Mouse (Mus musculus) liver, embryonic 11.5 days (tissue): Measurements from ENCODE around the gene Mybbp1a. TPM values are rescaled to one million over a fixed set of nuclear protein-coding genes. Genes with fewer than 3 reads are reported as not detected.

ENCODE experiments used
- ATAC-seq: fragments of 200-750 bp; cut with Nextera tagmentation; replicated peaks from 2 replicates; pipeline ENCODE4 v1.8.0; 2017; ENCODE audit warnings: moderate number of reproducible peaks, mild to moderate bottlenecking, moderate TSS enrichment, moderate library complexity; ENCODE audit not compliant: low FRiP score
- DNase-seq: peaks from one replicate; pipeline ENCODE4 v3.0.0-alpha.2; 2017; ENCODE audit warnings: low spot score
- H3K27ac ChIP-seq: fragments of 300-500 bp; sonication (generic); 2 replicates; pipeline ENCODE4 v1.5.1; 2014; ENCODE audit warnings: mild to moderate bottlenecking, low read depth, low read length, control low read depth
- H3K27me3 ChIP-seq: fragments of 300-500 bp; sonication (generic); replicated peaks from 2 replicates; pipeline ENCODE4 v1.6.1; 2014; ENCODE audit warnings: low read length, mixed read lengths; ENCODE audit not compliant: control insufficient read depth, insufficient read depth
- H3K36me3 ChIP-seq: fragments of 300-500 bp; sonication (generic); 2 replicates; pipeline ENCODE4 v1.6.1; 2014; ENCODE audit warnings: mild to moderate bottlenecking, low read length, moderate library complexity, mixed read lengths; ENCODE audit not compliant: control insufficient read depth, insufficient read depth
- H3K4me1 ChIP-seq: fragments of 300-500 bp; sonication (generic); replicated peaks from 2 replicates; pipeline ENCODE4 v1.6.1; 2014; ENCODE audit warnings: low read length, mixed read lengths; ENCODE audit not compliant: control insufficient read depth, insufficient read depth
- H3K4me2 ChIP-seq: fragments of 300-500 bp; sonication (generic); 2 replicates; pipeline ENCODE4 v1.6.1; 2014; ENCODE audit warnings: mild to moderate bottlenecking, control low read depth, moderate library complexity
- H3K4me3 ChIP-seq: fragments of 300-500 bp; sonication (generic); 2 replicates; pipeline ENCODE4 v1.5.1; 2014; ENCODE audit warnings: low read depth, low read length, control low read depth
- H3K9ac ChIP-seq: fragments of 300-500 bp; sonication (generic); 2 replicates; pipeline ENCODE4 v1.6.1; 2014; ENCODE audit warnings: low read depth, low read length, control low read depth
- H3K9me3 ChIP-seq: fragments of 300-500 bp; sonication (generic); 2 replicates; pipeline ENCODE4 v1.6.1; 2016; ENCODE audit warnings: low read length, inconsistent platforms, mixed read lengths; ENCODE audit not compliant: control insufficient read depth
- WGBS: fragments of 180-500 bp; shearing (Covaris S2); extraction: QIAGEN DNeasy Blood & Tissue Kit; methylation state at CpG from one replicate; pipeline ENCODE4 v1.1.7; 2014; 5-methylcytosine and 5-hydroxymethylcytosine counted together
- polyA plus RNA-seq: library from polyadenylated mRNA; unstranded; fragments of >200 nt; fragmentation: Nextera tagmentation; extraction: Ambion mirVana; gene quantifications from 2 replicates; pipeline ENCODE4 v1.2.1, GENCODE M21; 2014

Gene Mybbp1a
- polyA plus RNA-seq, 1 experiment from 2014 or later, result 263 TPM

DNA sequence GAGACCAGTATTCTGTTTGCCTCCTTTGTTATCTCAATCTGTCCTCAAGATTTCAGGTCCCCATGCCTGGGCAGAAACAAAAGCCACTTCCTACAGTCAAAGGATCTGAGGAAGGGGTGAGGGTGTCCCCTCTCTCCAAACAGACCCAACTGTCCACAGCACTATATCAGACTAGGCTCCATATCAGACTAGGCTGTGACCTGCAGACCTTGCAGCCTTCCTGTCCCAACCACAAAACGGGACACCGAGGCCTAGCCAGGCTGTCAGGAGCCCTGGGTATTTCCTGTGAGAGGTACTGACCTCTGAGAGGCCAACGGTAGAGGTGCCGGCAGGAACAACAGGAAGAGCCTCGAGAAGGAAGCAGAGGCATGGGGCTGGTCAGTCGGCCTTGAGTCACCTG lies 43.4 kb downstream of the Mybbp1a start:
- no peaks in the 10 kb centered on the region for H3K36me3 ChIP-seq
- 27% methylated on average over 6 of the region's 6 CpGs for WGBS
- H3K27me3 ChIP-seq, result peaks cover 15% of the 10 kb centered on the region; the same call in 1 of the 2 replicates
- no peak for DNase-seq
- H3K9me3 ChIP-seq, result no peaks in the 10 kb centered on the region
- no peak for ATAC-seq
- no peak overlapping the region for H3K27ac ChIP-seq
- peaks cover 88% of the 10 kb centered on the region for H3K4me1 ChIP-seq
- H3K4me2 ChIP-seq, result peak overlapping the region; percentile 35
- no peak overlapping the region for H3K4me3 ChIP-seq
- H3K9ac ChIP-seq, result no peak overlapping the region

DNA sequence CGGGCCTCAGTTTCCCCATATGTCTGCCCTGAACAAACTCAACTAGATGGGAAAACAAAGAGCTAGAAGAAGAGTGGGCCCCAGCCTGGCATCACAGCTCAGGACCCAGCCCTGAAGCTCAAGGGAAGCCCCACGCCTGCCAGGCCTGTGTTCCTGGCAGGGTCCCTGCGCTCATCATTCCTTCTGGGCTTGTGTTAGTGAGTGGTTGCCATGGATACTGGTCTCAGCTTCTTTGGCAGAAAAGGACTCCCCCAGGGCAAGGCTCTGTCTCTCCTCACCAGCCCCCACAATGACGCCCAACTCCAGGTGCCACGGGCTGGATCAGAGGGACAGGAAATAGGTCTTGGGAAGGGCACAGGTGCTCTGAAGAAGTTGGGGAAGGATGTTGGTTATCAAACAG lies 44.0 kb downstream of the Mybbp1a start:
- peak overlapping the region; percentile 16; the same call in 1 of the 2 replicates for H3K27ac ChIP-seq
- DNase-seq, result no peak
- no peak overlapping the region for H3K9ac ChIP-seq
- H3K27me3 ChIP-seq, result peaks cover 15% of the 10 kb centered on the region; the same call in 1 of the 2 replicates
- no peaks in the 10 kb centered on the region for H3K36me3 ChIP-seq
- H3K4me1 ChIP-seq, result peaks cover 85% of the 10 kb centered on the region
- H3K4me2 ChIP-seq, result peak overlapping the region; percentile 95
- ATAC-seq, result no peak
- WGBS, result 44% methylated on average over 5 of the region's 5 CpGs
- no peak overlapping the region for H3K4me3 ChIP-seq
- H3K9me3 ChIP-seq, result no peaks in the 10 kb centered on the region

DNA sequence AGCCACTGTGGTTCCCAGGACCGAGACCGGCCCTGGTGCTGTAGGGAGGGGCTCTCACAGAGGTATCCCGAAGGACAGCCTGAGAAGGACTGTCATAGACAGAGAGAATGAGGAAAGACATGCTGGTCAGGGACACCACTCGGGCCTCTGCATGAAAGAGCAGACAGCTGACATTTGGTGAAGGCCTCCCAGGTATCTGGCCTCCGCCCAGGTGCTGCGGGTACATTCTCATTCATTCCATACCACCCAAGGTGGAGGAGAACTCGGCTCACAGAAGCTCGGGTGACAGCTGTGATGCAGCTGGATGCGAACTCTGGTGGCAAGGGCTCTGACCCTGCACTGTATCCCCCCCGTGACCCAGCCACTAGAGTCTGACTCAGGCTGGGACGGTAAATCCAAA lies 44.8 kb downstream of the Mybbp1a start:
- 59% methylated on average over 11 of the region's 11 CpGs for WGBS
- H3K9ac ChIP-seq, result no peak overlapping the region
- peak overlapping the region; percentile 16; the same call in 1 of the 2 replicates for H3K27ac ChIP-seq
- peaks cover 77% of the 10 kb centered on the region for H3K4me1 ChIP-seq
- H3K36me3 ChIP-seq, result no peaks in the 10 kb centered on the region
- peaks cover 15% of the 10 kb centered on the region; the same call in 1 of the 2 replicates for H3K27me3 ChIP-seq
- H3K9me3 ChIP-seq, result no peaks in the 10 kb centered on the region
- no peak overlapping the region for H3K4me3 ChIP-seq
- peak overlapping the region; percentile 95 for H3K4me2 ChIP-seq
- no peak for DNase-seq
- no peak for ATAC-seq

DNA sequence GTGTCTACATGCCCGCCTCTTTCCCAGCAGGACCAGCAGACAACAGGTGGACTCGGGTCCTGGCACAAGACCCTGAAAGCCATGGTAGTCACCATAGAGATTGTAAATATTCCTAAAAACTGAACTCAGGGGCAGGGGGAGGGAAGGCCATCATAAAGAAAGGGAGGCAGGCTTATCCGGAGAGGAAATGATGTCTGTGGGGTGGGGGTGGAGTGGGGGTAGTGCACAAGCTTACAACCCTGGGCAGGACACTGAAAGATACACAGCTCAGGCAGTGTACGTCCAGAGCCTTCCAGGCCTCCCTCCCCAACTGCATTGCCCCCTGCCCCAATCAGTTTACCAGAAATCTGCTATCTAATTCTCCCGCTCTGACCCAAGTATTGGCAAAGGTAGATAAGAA lies 46.0 kb downstream of the Mybbp1a start:
- WGBS, result 31% methylated on average over 5 of the region's 5 CpGs
- Histone ChIP-seq H3K4me1 (peaks cover 65% of the 10 kb centered on the region), H3K9me3 (no peaks in the 10 kb centered on the region), H3K4me2 (peak overlapping the region; percentile 95), H3K36me3 (no peaks in the 10 kb centered on the region), H3K27me3 (peaks cover 15% of the 10 kb centered on the region; the same call in 1 of the 2 replicates), H3K9ac (peak overlapping the region; percentile 70; the same call in 1 of the 2 replicates), H3K4me3 (peak overlapping the region; percentile 83), H3K27ac (peak overlapping the region; percentile 82; the same call in 1 of the 2 replicates)
- ATAC-seq (no peak), DNase-seq (no peak)

DNA sequence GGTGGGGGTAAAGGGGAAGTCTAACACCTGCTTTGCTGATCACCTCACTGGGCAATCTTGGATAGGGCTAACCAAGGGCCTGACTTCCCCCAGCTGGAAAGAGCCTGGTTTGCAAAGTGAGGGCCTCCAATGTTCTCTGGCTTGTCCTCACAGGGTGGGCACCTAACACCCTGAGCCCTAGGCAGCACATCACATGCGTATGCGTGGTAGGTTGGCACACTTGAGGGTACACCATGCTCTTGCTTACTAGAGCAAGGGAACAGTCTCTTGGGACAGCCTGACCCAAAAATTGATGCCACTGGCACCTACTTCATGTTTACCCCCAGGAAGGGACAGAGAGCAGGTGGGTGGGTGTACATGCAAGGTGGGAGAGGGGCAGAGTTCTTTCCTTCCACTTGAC lies 46.6 kb downstream of the Mybbp1a start:
- ATAC-seq (no peak), DNase-seq (no peak)
- Histone ChIP-seq H3K27ac (peak overlapping the region; percentile 82), H3K4me2 (peak overlapping the region; percentile 95), H3K36me3 (no peaks in the 10 kb centered on the region), H3K9me3 (no peaks in the 10 kb centered on the region), H3K9ac (peak overlapping the region; percentile 70), H3K27me3 (peaks cover 15% of the 10 kb centered on the region; the same call in 1 of the 2 replicates), H3K4me3 (peak overlapping the region; percentile 83), H3K4me1 (peaks cover 60% of the 10 kb centered on the region)
- WGBS, result 60% methylated on average over 2 of the region's 2 CpGs

DNA sequence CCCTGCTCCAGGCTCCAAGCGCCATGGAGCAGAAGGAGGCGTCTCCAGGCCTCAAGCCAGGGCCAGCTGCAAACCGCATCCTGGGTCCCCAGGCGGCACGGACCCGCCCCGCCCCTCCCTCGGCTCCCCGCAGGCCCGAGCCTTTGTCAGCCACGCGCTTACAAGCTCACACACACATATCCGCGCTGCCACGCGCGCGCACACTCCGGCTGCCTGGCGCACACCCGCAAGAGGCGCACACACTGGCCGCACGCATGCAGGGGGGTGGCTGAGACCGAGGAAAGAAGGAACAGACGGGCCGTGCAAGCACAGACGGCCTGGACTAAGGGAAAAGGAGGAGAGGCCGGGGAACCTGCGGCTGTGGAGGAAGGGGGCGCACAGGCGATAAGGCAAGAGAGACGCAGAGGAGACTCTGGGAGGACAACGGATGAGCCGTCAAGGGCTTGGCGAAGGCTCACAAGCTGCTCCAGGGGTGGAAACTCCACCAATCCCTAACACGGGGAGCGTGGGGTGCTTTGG lies 47.7 kb downstream of the Mybbp1a start:
- DNase-seq (peak; percentile 69), ATAC-seq (peak; percentile 33)
- H3K4me2 ChIP-seq, result peak overlapping the region; percentile 95
- peak overlapping the region; percentile 70 for H3K9ac ChIP-seq
- WGBS, result under 1% methylated on average over 38 of the region's 38 CpGs
- peaks cover 15% of the 10 kb centered on the region; the same call in 1 of the 2 replicates for H3K27me3 ChIP-seq
- H3K4me1 ChIP-seq, result peaks cover 49% of the 10 kb centered on the region
- no peaks in the 10 kb centered on the region for H3K9me3 ChIP-seq
- H3K36me3 ChIP-seq, result no peaks in the 10 kb centered on the region
- peak overlapping the region; percentile 83 for H3K4me3 ChIP-seq
- peak overlapping the region; percentile 82 for H3K27ac ChIP-seq

DNA sequence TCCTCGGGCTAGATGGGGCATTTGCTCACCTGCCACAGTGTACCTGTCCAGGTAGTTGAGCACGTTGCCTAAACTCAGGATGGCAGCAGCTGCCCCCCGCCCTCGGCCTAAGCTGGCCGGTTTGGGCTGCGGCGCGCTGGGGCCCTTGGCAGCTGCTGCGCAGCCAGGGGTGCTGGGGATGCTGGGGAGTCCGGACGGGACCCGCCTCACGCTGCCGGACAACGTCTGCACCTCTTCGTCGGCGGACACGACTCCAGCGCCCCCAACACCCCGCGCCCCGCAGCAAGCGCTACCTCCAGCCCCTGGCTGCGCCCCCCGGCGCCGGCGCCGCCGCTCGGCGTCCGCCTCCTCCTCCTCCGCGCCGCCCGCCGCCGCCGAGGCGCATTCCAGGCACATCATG lies 48.2 kb downstream of the Mybbp1a start:
- Histone ChIP-seq H3K4me3 (peak overlapping the region; percentile 83), H3K9ac (peak overlapping the region; percentile 70), H3K4me2 (peak overlapping the region; percentile 95), H3K9me3 (no peaks in the 10 kb centered on the region), H3K27ac (peak overlapping the region; percentile 22; the same call in 1 of the 2 replicates), H3K27me3 (peaks cover 15% of the 10 kb centered on the region; the same call in 1 of the 2 replicates), H3K4me1 (peaks cover 49% of the 10 kb centered on the region), H3K36me3 (no peaks in the 10 kb centered on the region)
- DNase-seq (peak; percentile 54), ATAC-seq (peak; percentile 25)
- WGBS, result 1% methylated on average over 38 of the region's 42 CpGs

DNA sequence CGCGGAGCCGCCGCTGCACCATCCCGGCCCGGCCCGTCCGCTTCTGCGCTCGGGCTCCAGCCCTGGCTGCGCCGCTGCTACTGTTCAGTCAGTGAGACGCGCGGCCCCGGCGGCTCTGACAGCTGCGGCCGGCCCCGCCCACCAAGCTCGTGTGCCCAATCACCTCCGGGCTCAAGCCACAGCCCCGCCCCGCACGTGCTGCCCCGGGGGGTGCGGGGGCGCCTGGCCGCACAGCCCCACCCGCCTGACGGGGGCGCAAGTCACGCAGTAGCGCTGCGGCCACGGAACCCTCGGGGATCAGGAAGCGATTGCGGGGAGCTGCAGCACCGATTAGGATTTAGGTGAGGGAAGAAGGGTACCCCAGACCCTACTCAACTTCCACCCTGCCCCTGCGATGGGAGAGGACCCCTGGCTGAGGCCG lies 48.7 kb downstream of the Mybbp1a start, which contains the start of gene Spns2:
Gene Spns2, minus strand, starts transcription at position 24 of the 421 bp plus-strand sequence.
- H3K4me2 ChIP-seq, result peak within 1 kb of the TSS; percentile 95
- under 1% methylated on average over 42 of the region's 42 CpGs for WGBS
- H3K27ac ChIP-seq, result peak within 1 kb of the TSS; percentile 82
- ATAC-seq, result peak; percentile 91
- H3K9ac ChIP-seq, result peak within 1 kb of the TSS; percentile 70
- peaks cover 15% of the 10 kb centered on the region; the same call in 1 of the 2 replicates for H3K27me3 ChIP-seq
- H3K9me3 ChIP-seq, result no peaks in the 10 kb centered on the region
- peaks cover 45% of the 10 kb centered on the region for H3K4me1 ChIP-seq
- DNase-seq, result peak; percentile 89
- H3K4me3 ChIP-seq, result peak within 1 kb of the TSS; percentile 83
- H3K36me3 ChIP-seq, result no peaks in the 10 kb centered on the region
